Mouse (Mus musculus): Measurements from ENCODE around the gene Irf9.

GRCm38 (mm10) chr14:55642679-55643059 is 39.3 kb downstream of the Irf9 start:
- TF ChIP-seq CTCF (conservative IDR thresholded peaks at IDR 0.05; ENCODE audit: low read length) (no peak), POU5F1 (IDR thresholded peaks at IDR 0.05; ENCODE audit: borderline replicate concordance, low read length) (no peak), NANOG (IDR thresholded peaks at IDR 0.05; ENCODE audit: borderline replicate concordance, low read length) (no peak)

All from E14TG2a.4 (cell line).